Mouse (Mus musculus) lung, postnatal 0 days (tissue): ENCODE measurements around the gene Clip1. TPM values are rescaled to one million over a fixed set of nuclear protein-coding genes. Genes with fewer than 3 reads are reported as not detected.

ENCODE experiments used
- ATAC-seq: fragments of 200-750 bp; cut with Nextera tagmentation; 2 replicates; pipeline ENCODE4 v1.8.0; 2017; ENCODE audit warnings: moderate library complexity
- DNase-seq: peaks from one replicate; pipeline ENCODE4 v3.0.0-alpha.2; 2016; ENCODE audit warnings: low spot score
- H3K27ac ChIP-seq: fragments of 300-500 bp; sonication (generic); 2 replicates; pipeline ENCODE4 v1.5.1; 2014; ENCODE audit warnings: antibody characterized with exemption, mild to moderate bottlenecking, low read length, mixed read lengths
- H3K27me3 ChIP-seq: fragments of 300-500 bp; sonication (generic); replicated peaks from 2 replicates; pipeline ENCODE4 v1.6.1; 2014; ENCODE audit warnings: low read length, mixed read lengths; ENCODE audit not compliant: insufficient read depth
- H3K36me3 ChIP-seq: fragments of 300-500 bp; sonication (generic); 2 replicates; pipeline ENCODE4 v1.6.1; 2014; ENCODE audit warnings: low read length, mixed read lengths; ENCODE audit not compliant: insufficient read depth
- H3K4me1 ChIP-seq: fragments of 300-500 bp; sonication (generic); 2 replicates; pipeline ENCODE4 v1.6.1; 2014; ENCODE audit warnings: antibody characterized with exemption, low read depth, low read length, mixed read lengths; ENCODE audit not compliant: insufficient read depth
- H3K4me2 ChIP-seq: fragments of 300-500 bp; sonication (generic); replicated peaks from 2 replicates; pipeline ENCODE4 v1.6.1; 2014; ENCODE audit warnings: low read depth, mild to moderate bottlenecking, low read length, moderate library complexity, mixed read lengths
- H3K4me3 ChIP-seq: fragments of 300-500 bp; sonication (generic); 2 replicates; pipeline ENCODE4 v1.5.1; 2014; ENCODE audit warnings: low read depth, low read length
- H3K9ac ChIP-seq: fragments of 300-500 bp; sonication (generic); replicated peaks from 2 replicates; pipeline ENCODE4 v1.6.1; 2014; ENCODE audit warnings: low read depth, mild to moderate bottlenecking
- H3K9me3 ChIP-seq: fragments of 300-500 bp; sonication (generic); 2 replicates; pipeline ENCODE4 v1.6.1; 2016; ENCODE audit warnings: low read length, mixed read lengths
- CTCF ChIP-seq: IDR thresholded peaks from 2 replicates; pipeline ENCODE4 v1.5.1; 2016; ENCODE audit warnings: antibody characterized with exemption, mild to moderate bottlenecking
- EP300 ChIP-seq: IDR thresholded peaks from 2 replicates; pipeline ENCODE4 v1.6.1; 2016; ENCODE audit warnings: antibody characterized with exemption, mild to moderate bottlenecking, control low read depth
- WGBS: fragments of 180-500 bp; shearing (Covaris S2); extraction: QIAGEN DNeasy Blood & Tissue Kit; methylation state at CpG from one replicate; pipeline ENCODE4 v1.1.7; 2014; 5-methylcytosine and 5-hydroxymethylcytosine counted together
- polyA plus RNA-seq: library from polyadenylated mRNA; unstranded; fragments of >200 nt; fragmentation: Nextera tagmentation; extraction: Ambion mirVana; gene quantifications from 2 replicates; pipeline ENCODE4 v1.2.1, GENCODE M21; 2015

The Clip1 gene
- polyA plus RNA-seq, 1 experiment from 2014 or later, result 38.0 TPM

- Histone ChIP-seq H3K4me1 (no peaks in the 10 kb centered on the region), H3K27ac (no peak overlapping the region), H3K4me3 (no peak overlapping the region), H3K36me3 (peaks cover 18% of the 10 kb centered on the region; the same call in 1 of the 2 replicates), H3K4me2 (no peak overlapping the region), H3K27me3 (no peaks in the 10 kb centered on the region), H3K9me3 (no peaks in the 10 kb centered on the region), H3K9ac (no peak overlapping the region)
- no peak for DNase-seq
- 48% methylated on average over 11 of the region's 11 CpGs for WGBS
- ATAC-seq, result peak; percentile 22
- no peak for TF ChIP-seq EP300
- no peak for TF ChIP-seq CTCF
Observed at GRCm38 (mm10) chr5:123603496-123603895, 80.9 kb downstream of the Clip1 start.

DNA sequence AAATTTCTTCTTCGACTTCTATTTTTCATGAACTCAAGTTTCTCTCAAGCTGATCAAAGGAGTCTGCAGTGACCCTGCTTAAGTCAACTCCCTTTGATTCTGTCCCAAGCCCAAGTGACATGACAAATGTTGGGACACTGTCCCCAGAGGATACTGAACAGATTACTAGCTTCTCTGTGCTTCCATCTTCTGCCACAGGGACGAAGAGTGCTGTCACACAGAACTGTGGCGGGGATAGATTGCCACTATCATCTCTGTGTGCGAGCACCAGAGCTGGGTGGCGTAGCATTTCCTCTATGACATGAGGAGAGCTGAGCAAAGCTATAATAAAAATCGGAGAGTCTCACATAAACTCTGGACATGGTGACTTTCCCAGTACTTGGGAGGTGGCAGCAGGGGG, 82.2 kb downstream of the Clip1 start:
- Histone ChIP-seq H3K9me3 (no peaks in the 10 kb centered on the region), H3K27me3 (no peaks in the 10 kb centered on the region), H3K27ac (no peak overlapping the region), H3K4me2 (no peak overlapping the region), H3K4me1 (no peaks in the 10 kb centered on the region), H3K36me3 (peaks cover 13% of the 10 kb centered on the region; the same call in 1 of the 2 replicates), H3K4me3 (no peak overlapping the region), H3K9ac (no peak overlapping the region)
- TF ChIP-seq EP300 (no peak), CTCF (peak; percentile 18; the same call in 1 of the 2 replicates)
- 81% methylated on average over 6 of the region's 6 CpGs for WGBS
- ATAC-seq (peak; percentile 76), DNase-seq (peak; percentile 7)

GRCm38 (mm10) chr5:123599319-123599718, 85.1 kb downstream of the Clip1 start:
- Histone ChIP-seq H3K36me3 (peaks cover 4% of the 10 kb centered on the region; the same call in 1 of the 2 replicates), H3K4me2 (no peak overlapping the region), H3K4me3 (no peak overlapping the region), H3K27ac (peak overlapping the region; percentile 43; the same call in 1 of the 2 replicates), H3K4me1 (no peaks in the 10 kb centered on the region), H3K9ac (no peak overlapping the region), H3K27me3 (no peaks in the 10 kb centered on the region), H3K9me3 (no peaks in the 10 kb centered on the region)
- DNase-seq, result no peak
- ATAC-seq, result peak; percentile 21; the same call in 1 of the 2 replicates
- 47% methylated on average over 6 of the region's 6 CpGs for WGBS
- TF ChIP-seq EP300, result no peak
- no peak for TF ChIP-seq CTCF

GRCm38 (mm10) chr5:123593622-123594280, 90.7 kb downstream of the Clip1 start:
- no peak overlapping the region for H3K27ac ChIP-seq
- TF ChIP-seq EP300, result no peak
- no peak for TF ChIP-seq CTCF
- no peaks in the 10 kb centered on the region for H3K27me3 ChIP-seq
- ATAC-seq (no peak), DNase-seq (no peak)
- H3K9me3 ChIP-seq, result no peaks in the 10 kb centered on the region
- H3K9ac ChIP-seq, result no peak overlapping the region
- H3K36me3 ChIP-seq, result peaks cover 6% of the 10 kb centered on the region
- no peak overlapping the region for H3K4me2 ChIP-seq
- 84% methylated on average over 10 of the region's 10 CpGs for WGBS
- no peaks in the 10 kb centered on the region for H3K4me1 ChIP-seq
- no peak overlapping the region for H3K4me3 ChIP-seq

GRCm38 (mm10) chr5:123580043-123580442, 104.4 kb downstream of the Clip1 start:
- H3K27ac ChIP-seq, result no peak overlapping the region
- H3K9ac ChIP-seq, result no peak overlapping the region
- TF ChIP-seq CTCF, result no peak
- no peak for TF ChIP-seq EP300
- no peaks in the 10 kb centered on the region for H3K9me3 ChIP-seq
- no peak for ATAC-seq
- H3K4me3 ChIP-seq, result no peak overlapping the region
- peaks cover 30% of the 10 kb centered on the region for H3K36me3 ChIP-seq
- no peak overlapping the region for H3K4me2 ChIP-seq
- no peaks in the 10 kb centered on the region for H3K27me3 ChIP-seq
- H3K4me1 ChIP-seq, result no peaks in the 10 kb centered on the region
- 75% methylated on average over 6 of the region's 6 CpGs for WGBS
- DNase-seq, result no peak

GRCm38 (mm10) chr5:123576696-123577095, 107.7 kb downstream of the Clip1 start:
- no peak overlapping the region for H3K4me2 ChIP-seq
- 93% methylated on average over 3 of the region's 3 CpGs for WGBS
- H3K4me3 ChIP-seq, result no peak overlapping the region
- DNase-seq (no peak), ATAC-seq (no peak)
- H3K9ac ChIP-seq, result no peak overlapping the region
- H3K36me3 ChIP-seq, result peaks cover 17% of the 10 kb centered on the region; the same call in 1 of the 2 replicates
- no peak overlapping the region for H3K27ac ChIP-seq
- no peaks in the 10 kb centered on the region for H3K4me1 ChIP-seq
- no peaks in the 10 kb centered on the region for H3K9me3 ChIP-seq
- TF ChIP-seq EP300, result no peak
- TF ChIP-seq CTCF, result no peak
- no peaks in the 10 kb centered on the region for H3K27me3 ChIP-seq
